Mouse (Mus musculus): ENCODE measurements around the gene Evx1.
"Not testable (repeated sequence)": the region's sequence is repeated elsewhere in the genome, so short reads cannot be mapped to it uniquely, and the experiment has no call there.

Evx1 gene

DNA sequence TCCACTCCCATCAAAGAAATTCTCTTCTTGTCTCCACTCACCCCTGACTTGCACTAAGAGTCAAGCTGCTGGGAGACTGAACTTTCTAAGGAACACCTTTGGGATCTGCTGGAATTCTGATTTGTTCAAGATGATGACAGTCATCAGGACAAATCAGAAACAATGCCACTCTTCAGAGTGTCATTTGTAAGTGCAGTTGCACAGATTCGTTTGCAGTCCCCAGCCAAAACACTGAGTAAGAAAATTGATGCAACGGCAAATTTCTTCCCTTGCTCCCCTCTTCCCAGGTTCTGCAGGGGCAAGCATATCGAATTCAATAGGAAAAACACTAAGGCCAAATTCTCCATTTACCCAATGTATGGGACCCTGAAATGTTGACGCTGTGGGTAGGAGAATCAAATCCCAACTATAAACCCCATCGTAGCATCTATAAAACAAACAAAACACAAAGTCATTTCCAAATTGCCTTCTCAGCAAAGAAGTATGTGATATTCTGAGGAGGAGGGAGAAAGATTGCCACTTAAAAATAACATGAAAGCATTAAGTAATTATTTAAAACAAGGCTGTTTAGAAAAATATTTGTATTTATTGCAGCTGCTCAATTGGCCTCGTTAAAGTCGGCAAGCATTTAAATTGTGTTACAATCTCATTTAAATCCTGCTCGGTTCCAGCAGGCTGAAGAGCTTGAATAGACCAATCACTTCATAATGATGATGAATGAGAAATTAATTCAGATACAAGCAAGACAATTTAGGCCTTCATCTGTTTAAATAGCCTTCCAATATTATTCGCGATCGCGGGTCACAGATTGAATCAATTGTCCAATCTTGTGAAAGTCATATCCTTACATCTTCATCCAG lies 7.9 kb downstream of the Evx1 start:
- no peak for DNase-seq (ENCODE audit: extremely low read depth, low read depth, low spot score)

GRCm38 (mm10) chr6:52321826-52322315 lies 8.6 kb downstream of the Evx1 start:
- no peak for DNase-seq (ENCODE audit: extremely low read depth, low read depth, low spot score)

GRCm38 (mm10) chr6:52322721-52323215 lies 9.5 kb downstream of the Evx1 start:
- DNase-seq (ENCODE audit: extremely low read depth, low read depth, low spot score), result no peak

GRCm38 (mm10) chr6:52323292-52323691 lies 10.0 kb downstream of the Evx1 start:
- no peak for DNase-seq (ENCODE audit: extremely low read depth, low read depth, low spot score)

- DNase-seq (ENCODE audit: extremely low read depth, low read depth, low spot score), result no peak
Observed at GRCm38 (mm10) chr6:52324061-52324460, 10.8 kb downstream of the Evx1 start.

DNA sequence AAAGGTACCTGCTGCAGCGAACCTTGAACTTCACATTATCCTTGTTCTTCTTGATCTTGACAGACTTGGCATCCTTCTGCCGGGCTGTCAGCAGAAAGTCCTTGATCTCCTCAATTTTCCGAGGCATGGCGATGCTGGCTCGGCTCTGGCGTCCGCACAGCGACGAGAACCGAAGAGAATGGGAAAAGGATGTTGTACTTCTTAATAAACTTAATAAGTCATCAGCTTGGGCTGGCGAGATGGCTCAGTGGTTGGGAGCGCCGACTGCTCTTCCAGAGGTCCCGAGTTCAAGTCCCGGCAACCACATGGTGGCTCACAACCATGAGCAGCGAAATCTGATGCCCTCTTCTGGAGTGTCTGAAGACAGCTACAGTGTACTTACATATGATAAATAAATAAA lies 33.5 kb downstream of the Evx1 start:
- not testable (repeated sequence) for DNase-seq (ENCODE audit: extremely low read depth, low read depth, low spot score)

GRCm38 (mm10) chr6:52366021-52366420 lies 52.7 kb downstream of the Evx1 start:
- no peak for DNase-seq (ENCODE audit: extremely low read depth, low read depth, low spot score)

GRCm38 (mm10) chr6:52366533-52366932 lies 53.2 kb downstream of the Evx1 start:
- no peak for DNase-seq (ENCODE audit: extremely low read depth, low read depth, low spot score)

DNA sequence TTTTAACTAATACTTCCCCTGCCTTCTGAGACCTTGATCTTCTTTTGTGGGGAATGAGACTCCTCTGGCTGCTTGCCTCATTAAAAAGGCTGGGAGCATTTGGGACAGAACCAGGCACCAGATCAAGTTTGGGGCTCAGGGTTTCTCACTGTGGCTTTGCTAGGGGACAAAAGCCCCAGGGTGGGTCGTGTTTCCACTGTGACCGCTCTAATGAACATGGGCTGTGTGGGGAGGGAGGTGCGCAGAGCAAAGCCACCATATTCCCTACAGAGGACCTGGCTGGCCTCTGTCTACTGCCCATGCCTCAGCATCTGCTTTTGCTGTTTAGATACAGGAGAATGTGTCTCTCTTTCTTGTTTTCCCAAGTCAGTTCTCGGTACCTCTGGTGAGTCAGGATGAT lies 53.8 kb downstream of the Evx1 start:
- no peak for DNase-seq (ENCODE audit: extremely low read depth, low read depth, low spot score)
